Mouse (Mus musculus): ENCODE measurements around the gene Clmp. TPM values are rescaled to one million over a fixed set of nuclear protein-coding genes. Genes with fewer than 3 reads are reported as not detected.

The Clmp gene
- polyA plus RNA-seq, 1 experiment = 4.1 TPM

GRCm38 (mm10) chr9:40808061-40808906, 122.5 kb downstream of the Clmp start:
- no peak for TF ChIP-seq POLR2A (IDR thresholded peaks at IDR 0.05; ENCODE audit: borderline replicate concordance, control insufficient read depth, low read depth, low read length)
- no peak for TF ChIP-seq CTCF (IDR thresholded peaks at IDR 0.05; ENCODE audit: control insufficient read depth, insufficient read depth, low read length)
- Histone ChIP-seq H3K4me3 (replicated peaks; ENCODE audit: control insufficient read depth, low read depth, low read length) (no peak overlapping the region), H3K4me1 (ENCODE audit: control insufficient read depth, insufficient read depth, low read length) (no peaks in the 10 kb centered on the region; the same call in 1 of the 2 replicates), H3K27ac (ENCODE audit: control insufficient read depth, insufficient read depth, low read depth, low read length, poor library complexity) (no peak overlapping the region)
- WGBS = 69% methylated on average over 16 of the region's 16 CpGs

- WGBS = 84% methylated on average over 8 of the region's 8 CpGs
- TF ChIP-seq CTCF (IDR thresholded peaks at IDR 0.05; ENCODE audit: control insufficient read depth, insufficient read depth, low read length) (no peak), POLR2A (IDR thresholded peaks at IDR 0.05; ENCODE audit: borderline replicate concordance, control insufficient read depth, low read depth, low read length) (no peak)
- H3K4me1 ChIP-seq (ENCODE audit: control insufficient read depth, insufficient read depth, low read length) = no peaks in the 10 kb centered on the region; the same call in 1 of the 2 replicates
- H3K4me3 ChIP-seq (replicated peaks; ENCODE audit: control insufficient read depth, low read depth, low read length) = no peak overlapping the region
- H3K27ac ChIP-seq (ENCODE audit: control insufficient read depth, insufficient read depth, low read depth, low read length, poor library complexity) = no peak overlapping the region
These were observed 123.1 kb downstream of the Clmp start for GRCm38 (mm10) chr9:40808907-40809280.

- Histone ChIP-seq H3K4me1 (ENCODE audit: control insufficient read depth, insufficient read depth, low read length) (no peaks in the 10 kb centered on the region; the same call in 1 of the 2 replicates), H3K27ac (ENCODE audit: control insufficient read depth, insufficient read depth, low read depth, low read length, poor library complexity) (no peak overlapping the region), H3K4me3 (replicated peaks; ENCODE audit: control insufficient read depth, low read depth, low read length) (no peak overlapping the region)
- TF ChIP-seq POLR2A (IDR thresholded peaks at IDR 0.05; ENCODE audit: borderline replicate concordance, control insufficient read depth, low read depth, low read length) (no peak), CTCF (IDR thresholded peaks at IDR 0.05; ENCODE audit: control insufficient read depth, insufficient read depth, low read length) (no peak; the same call in 1 of the 2 replicates)
- 71% methylated on average over 2 of the region's 2 CpGs for WGBS
These were observed 126.1 kb downstream of the Clmp start for GRCm38 (mm10) chr9:40811860-40812259.

GRCm38 (mm10) chr9:40814060-40814459, 128.3 kb downstream of the Clmp start:
- H3K4me3 ChIP-seq (replicated peaks; ENCODE audit: control insufficient read depth, low read depth, low read length) = no peak overlapping the region
- peak overlapping the region; percentile 42; the same call in 1 of the 2 replicates for H3K27ac ChIP-seq (ENCODE audit: control insufficient read depth, insufficient read depth, low read depth, low read length, poor library complexity)
- 21% methylated on average over 7 of the region's 7 CpGs for WGBS
- no peaks in the 10 kb centered on the region; the same call in 1 of the 2 replicates for H3K4me1 ChIP-seq (ENCODE audit: control insufficient read depth, insufficient read depth, low read length)
- no peak for TF ChIP-seq CTCF (IDR thresholded peaks at IDR 0.05; ENCODE audit: control insufficient read depth, insufficient read depth, low read length)
- TF ChIP-seq POLR2A (IDR thresholded peaks at IDR 0.05; ENCODE audit: borderline replicate concordance, control insufficient read depth, low read depth, low read length) = no peak

GRCm38 (mm10) chr9:40817325-40818028, 131.7 kb downstream of the Clmp start:
- Histone ChIP-seq H3K4me1 (ENCODE audit: control insufficient read depth, insufficient read depth, low read length) (no peaks in the 10 kb centered on the region; the same call in 1 of the 2 replicates), H3K4me3 (replicated peaks; ENCODE audit: control insufficient read depth, low read depth, low read length) (no peak overlapping the region), H3K27ac (ENCODE audit: control insufficient read depth, insufficient read depth, low read depth, low read length, poor library complexity) (no peak overlapping the region)
- TF ChIP-seq POLR2A (IDR thresholded peaks at IDR 0.05; ENCODE audit: borderline replicate concordance, control insufficient read depth, low read depth, low read length) (no peak), CTCF (IDR thresholded peaks at IDR 0.05; ENCODE audit: control insufficient read depth, insufficient read depth, low read length) (no peak)
- WGBS = 82% methylated on average over 5 of the region's 5 CpGs

GRCm38 (mm10) chr9:40825601-40826000, 139.8 kb downstream of the Clmp start:
- TF ChIP-seq POLR2A (IDR thresholded peaks at IDR 0.05; ENCODE audit: borderline replicate concordance, control insufficient read depth, low read depth, low read length) = no peak
- Histone ChIP-seq H3K27ac (ENCODE audit: control insufficient read depth, insufficient read depth, low read depth, low read length, poor library complexity) (no peak overlapping the region), H3K4me3 (replicated peaks; ENCODE audit: control insufficient read depth, low read depth, low read length) (no peak overlapping the region), H3K4me1 (ENCODE audit: control insufficient read depth, insufficient read depth, low read length) (no peaks in the 10 kb centered on the region; the same call in 1 of the 2 replicates)
- WGBS = 55% methylated on average over 6 of the region's 6 CpGs

GRCm38 (mm10) chr9:40827366-40827765, 141.6 kb downstream of the Clmp start:
- no peak for TF ChIP-seq POLR2A (IDR thresholded peaks at IDR 0.05; ENCODE audit: borderline replicate concordance, control insufficient read depth, low read depth, low read length)
- TF ChIP-seq CTCF (IDR thresholded peaks at IDR 0.05; ENCODE audit: control insufficient read depth, insufficient read depth, low read length) = no peak
- Histone ChIP-seq H3K27ac (ENCODE audit: control insufficient read depth, insufficient read depth, low read depth, low read length, poor library complexity) (no peak overlapping the region), H3K4me1 (ENCODE audit: control insufficient read depth, insufficient read depth, low read length) (no peaks in the 10 kb centered on the region; the same call in 1 of the 2 replicates), H3K4me3 (replicated peaks; ENCODE audit: control insufficient read depth, low read depth, low read length) (no peak overlapping the region)
- WGBS = 85% methylated on average over 4 of the region's 4 CpGs

GRCm38 (mm10) chr9:40834569-40834968, 148.8 kb downstream of the Clmp start:
- WGBS = 3% methylated on average over 12 of the region's 12 CpGs
- Histone ChIP-seq H3K27ac (ENCODE audit: control insufficient read depth, insufficient read depth, low read depth, low read length, poor library complexity) (no peak overlapping the region), H3K4me1 (ENCODE audit: control insufficient read depth, insufficient read depth, low read length) (no peaks in the 10 kb centered on the region), H3K4me3 (replicated peaks; ENCODE audit: control insufficient read depth, low read depth, low read length) (no peak overlapping the region)
- TF ChIP-seq POLR2A (IDR thresholded peaks at IDR 0.05; ENCODE audit: borderline replicate concordance, control insufficient read depth, low read depth, low read length) (no peak), CTCF (IDR thresholded peaks at IDR 0.05; ENCODE audit: control insufficient read depth, insufficient read depth, low read length) (peak; percentile 90)

Other genes with a start within 250 kb of the Clmp start
- gene Gramd1b, start 154.6 kb upstream of the Clmp start, polyA plus RNA-seq (2011; ENCODE audit: insufficient read depth, insufficient read length, low replicate concordance, missing spikeins) = 14.1 and 15.8 TPM in 2 replicates
- gene Gm21915, start 15.3 kb upstream of the Clmp start, polyA plus RNA-seq (2011; ENCODE audit: insufficient read depth, insufficient read length, low replicate concordance, missing spikeins) = not detected in 2 replicates
- 397 and 805 TPM in 2 replicates for gene Hspa8, start 115.0 kb downstream of the Clmp start, polyA plus RNA-seq (2011; ENCODE audit: insufficient read depth, insufficient read length, low replicate concordance, missing spikeins)
- gene Bsx, start 188.2 kb downstream of the Clmp start, polyA plus RNA-seq (2011; ENCODE audit: insufficient read depth, insufficient read length, low replicate concordance, missing spikeins) = not detected in 2 replicates